Mouse (Mus musculus) hindbrain, embryonic 13.5 days (tissue): ENCODE results near the gene Fam13a. TPM values are rescaled to one million over a fixed set of nuclear protein-coding genes. Genes with fewer than 3 reads are reported as not detected.

Experiments
- ATAC-seq: fragments of 200-750 bp; cut with Nextera tagmentation; 2 replicates; pipeline ENCODE4 v1.8.0; 2017; ENCODE audit warnings: moderate TSS enrichment; ENCODE audit not compliant: low FRiP score
- H3K27ac ChIP-seq: fragments of 300-500 bp; sonication (generic); 2 replicates; pipeline ENCODE4 v1.5.1; 2015; ENCODE audit warnings: inconsistent platforms, mild to moderate bottlenecking, moderate library complexity
- H3K27me3 ChIP-seq: fragments of 300-500 bp; sonication (generic); 2 replicates; pipeline ENCODE4 v1.6.1; 2015; ENCODE audit warnings: mild to moderate bottlenecking, inconsistent platforms
- H3K36me3 ChIP-seq: fragments of 300-500 bp; sonication (generic); 2 replicates; pipeline ENCODE4 v1.6.1; 2015; ENCODE audit warnings: mild to moderate bottlenecking, inconsistent platforms
- H3K4me1 ChIP-seq: fragments of 300-500 bp; sonication (generic); replicated peaks from 2 replicates; pipeline ENCODE4 v1.6.1; 2015; ENCODE audit warnings: inconsistent platforms
- H3K4me2 ChIP-seq: fragments of 300-500 bp; sonication (generic); 2 replicates; pipeline ENCODE4 v1.6.1; 2015; ENCODE audit warnings: inconsistent platforms, mild to moderate bottlenecking, moderate library complexity
- H3K4me3 ChIP-seq: fragments of 300-500 bp; sonication (generic); 2 replicates; pipeline ENCODE4 v1.5.1; 2015; ENCODE audit warnings: mild to moderate bottlenecking, inconsistent platforms
- H3K9ac ChIP-seq: fragments of 300-500 bp; sonication (generic); 2 replicates; pipeline ENCODE4 v1.6.1; 2015; ENCODE audit warnings: mild to moderate bottlenecking, inconsistent platforms
- H3K9me3 ChIP-seq: fragments of 300-500 bp; sonication (generic); 2 replicates; pipeline ENCODE4 v1.6.1; 2016; ENCODE audit warnings: inconsistent platforms
- WGBS: fragments of 180-500 bp; shearing (Covaris S2); methylation state at CpG from one replicate; pipeline ENCODE4 v1.1.7; 2015; 5-methylcytosine and 5-hydroxymethylcytosine counted together
- polyA plus RNA-seq: library from polyadenylated mRNA; unstranded; fragments of >200 nt; fragmentation: Nextera tagmentation; extraction: Ambion mirVana; gene quantifications from 2 replicates; pipeline ENCODE4 v1.2.1, GENCODE M21; 2015

The Fam13a gene
- polyA plus RNA-seq, 1 experiment from 2014 or later = 8.2 TPM

- WGBS = 78% methylated on average over 2 of the region's 2 CpGs
- H3K36me3 ChIP-seq = peaks cover 30% of the 10 kb centered on the region
- H3K4me1 ChIP-seq = no peaks in the 10 kb centered on the region
- no peaks in the 10 kb centered on the region for H3K27me3 ChIP-seq
- H3K27ac ChIP-seq = no peak overlapping the region
- no peak for ATAC-seq
- no peak overlapping the region for H3K4me3 ChIP-seq
- H3K4me2 ChIP-seq = no peak overlapping the region
- H3K9me3 ChIP-seq = no peaks in the 10 kb centered on the region
- H3K9ac ChIP-seq = no peak overlapping the region
Observed at GRCm38 (mm10) chr6:58951128-58951992, 73.0 kb downstream of the Fam13a start.

GRCm38 (mm10) chr6:58950410-58950809 lies 73.9 kb downstream of the Fam13a start:
- WGBS = 95% methylated on average over 1 of the region's 1 CpGs
- Histone ChIP-seq H3K4me3 (no peak overlapping the region), H3K9me3 (no peaks in the 10 kb centered on the region), H3K9ac (no peak overlapping the region), H3K4me2 (no peak overlapping the region), H3K36me3 (peaks cover 27% of the 10 kb centered on the region), H3K27ac (no peak overlapping the region), H3K4me1 (no peaks in the 10 kb centered on the region), H3K27me3 (no peaks in the 10 kb centered on the region)
- ATAC-seq = no peak

- H3K27me3 ChIP-seq = no peaks in the 10 kb centered on the region
- H3K9me3 ChIP-seq = no peaks in the 10 kb centered on the region
- ATAC-seq = no peak
- 88% methylated on average over 4 of the region's 4 CpGs for WGBS
- no peak overlapping the region for H3K27ac ChIP-seq
- H3K9ac ChIP-seq = no peak overlapping the region
- H3K4me1 ChIP-seq = no peaks in the 10 kb centered on the region
- no peak overlapping the region for H3K4me3 ChIP-seq
- peaks cover 14% of the 10 kb centered on the region for H3K36me3 ChIP-seq
- no peak overlapping the region for H3K4me2 ChIP-seq
Observed at GRCm38 (mm10) chr6:58946840-58947239, 77.5 kb downstream of the Fam13a start.

GRCm38 (mm10) chr6:58946246-58946645 lies 78.1 kb downstream of the Fam13a start:
- ATAC-seq = no peak
- H3K4me3 ChIP-seq = no peak overlapping the region
- no peaks in the 10 kb centered on the region for H3K9me3 ChIP-seq
- no peak overlapping the region for H3K27ac ChIP-seq
- no peaks in the 10 kb centered on the region for H3K27me3 ChIP-seq
- no peak overlapping the region for H3K4me2 ChIP-seq
- no peaks in the 10 kb centered on the region for H3K4me1 ChIP-seq
- peaks cover 14% of the 10 kb centered on the region for H3K36me3 ChIP-seq
- H3K9ac ChIP-seq = no peak overlapping the region
- 71% methylated on average over 2 of the region's 2 CpGs for WGBS

- no peak for ATAC-seq
- no peak overlapping the region for H3K9ac ChIP-seq
- H3K4me2 ChIP-seq = no peak overlapping the region
- no peaks in the 10 kb centered on the region for H3K27me3 ChIP-seq
- no peaks in the 10 kb centered on the region for H3K4me1 ChIP-seq
- H3K27ac ChIP-seq = no peak overlapping the region
- 92% methylated on average over 3 of the region's 3 CpGs for WGBS
- H3K4me3 ChIP-seq = no peak overlapping the region
- H3K36me3 ChIP-seq = peaks cover 14% of the 10 kb centered on the region
- H3K9me3 ChIP-seq = no peaks in the 10 kb centered on the region
Observed at GRCm38 (mm10) chr6:58943958-58944357, 80.4 kb downstream of the Fam13a start.

GRCm38 (mm10) chr6:58942276-58942675 lies 82.1 kb downstream of the Fam13a start:
- H3K4me2 ChIP-seq = no peak overlapping the region
- no peak overlapping the region for H3K27ac ChIP-seq
- WGBS = 94% methylated on average over 2 of the region's 2 CpGs
- no peak overlapping the region for H3K9ac ChIP-seq
- ATAC-seq = no peak
- no peaks in the 10 kb centered on the region for H3K4me1 ChIP-seq
- no peaks in the 10 kb centered on the region for H3K9me3 ChIP-seq
- no peaks in the 10 kb centered on the region for H3K27me3 ChIP-seq
- H3K36me3 ChIP-seq = peaks cover 14% of the 10 kb centered on the region
- H3K4me3 ChIP-seq = no peak overlapping the region

- Histone ChIP-seq H3K4me3 (no peak overlapping the region), H3K27ac (no peak overlapping the region), H3K36me3 (peaks cover 6% of the 10 kb centered on the region; the same call in 1 of the 2 replicates), H3K4me2 (no peak overlapping the region), H3K9me3 (no peaks in the 10 kb centered on the region), H3K9ac (no peak overlapping the region), H3K4me1 (peaks cover 16% of the 10 kb centered on the region), H3K27me3 (no peaks in the 10 kb centered on the region)
- no peak for ATAC-seq
Observed at GRCm38 (mm10) chr6:58937726-58938125, 86.6 kb downstream of the Fam13a start.

GRCm38 (mm10) chr6:58934144-58934543 lies 90.2 kb downstream of the Fam13a start:
- peaks cover 24% of the 10 kb centered on the region for H3K4me1 ChIP-seq
- WGBS = 27% methylated on average over 4 of the region's 4 CpGs
- peak overlapping the region; percentile 83 for H3K27ac ChIP-seq
- H3K27me3 ChIP-seq = no peaks in the 10 kb centered on the region
- no peak overlapping the region for H3K9ac ChIP-seq
- peaks cover 6% of the 10 kb centered on the region; the same call in 1 of the 2 replicates for H3K36me3 ChIP-seq
- ATAC-seq = peak; percentile 46
- H3K9me3 ChIP-seq = no peaks in the 10 kb centered on the region
- no peak overlapping the region for H3K4me3 ChIP-seq
- H3K4me2 ChIP-seq = no peak overlapping the region

- ATAC-seq = peak; percentile 93
- no peak overlapping the region for H3K4me3 ChIP-seq
- H3K27me3 ChIP-seq = no peaks in the 10 kb centered on the region
- no peak overlapping the region for H3K9ac ChIP-seq
- peaks cover 24% of the 10 kb centered on the region for H3K4me1 ChIP-seq
- peak overlapping the region; percentile 84 for H3K27ac ChIP-seq
- 31% methylated on average over 6 of the region's 6 CpGs for WGBS
- no peaks in the 10 kb centered on the region for H3K9me3 ChIP-seq
- H3K4me2 ChIP-seq = peak overlapping the region; percentile 17; the same call in 1 of the 2 replicates
- H3K36me3 ChIP-seq = peaks cover 6% of the 10 kb centered on the region; the same call in 1 of the 2 replicates
Observed at GRCm38 (mm10) chr6:58933189-58933913, 91.0 kb downstream of the Fam13a start.

GRCm38 (mm10) chr6:58932515-58933188 lies 91.7 kb downstream of the Fam13a start:
- peak overlapping the region; percentile 84 for H3K27ac ChIP-seq
- peak; percentile 42 for ATAC-seq
- H3K4me3 ChIP-seq = no peak overlapping the region
- peaks cover 24% of the 10 kb centered on the region for H3K4me1 ChIP-seq
- 61% methylated on average over 12 of the region's 12 CpGs for WGBS
- peaks cover 6% of the 10 kb centered on the region; the same call in 1 of the 2 replicates for H3K36me3 ChIP-seq
- no peaks in the 10 kb centered on the region for H3K27me3 ChIP-seq
- peak overlapping the region; percentile 17; the same call in 1 of the 2 replicates for H3K4me2 ChIP-seq
- no peaks in the 10 kb centered on the region for H3K9me3 ChIP-seq
- H3K9ac ChIP-seq = no peak overlapping the region

- Histone ChIP-seq H3K36me3 (peaks cover 6% of the 10 kb centered on the region; the same call in 1 of the 2 replicates), H3K27me3 (no peaks in the 10 kb centered on the region), H3K27ac (no peak overlapping the region), H3K4me3 (no peak overlapping the region), H3K4me1 (peaks cover 24% of the 10 kb centered on the region), H3K9ac (no peak overlapping the region), H3K9me3 (no peaks in the 10 kb centered on the region), H3K4me2 (no peak overlapping the region)
- no peak for ATAC-seq
- WGBS = 61% methylated on average over 4 of the region's 4 CpGs
Observed at GRCm38 (mm10) chr6:58931149-58931548, 93.2 kb downstream of the Fam13a start.

- Histone ChIP-seq H3K4me2 (no peak overlapping the region), H3K4me3 (no peak overlapping the region), H3K9ac (no peak overlapping the region), H3K9me3 (no peaks in the 10 kb centered on the region), H3K4me1 (peaks cover 24% of the 10 kb centered on the region), H3K27ac (no peak overlapping the region), H3K27me3 (no peaks in the 10 kb centered on the region), H3K36me3 (peaks cover 1% of the 10 kb centered on the region; the same call in 1 of the 2 replicates)
- 92% methylated on average over 9 of the region's 9 CpGs for WGBS
- ATAC-seq = no peak
Observed at GRCm38 (mm10) chr6:58929911-58930431, 94.4 kb downstream of the Fam13a start.
